Mouse (Mus musculus) ES-Bruce4 (cell line): ENCODE measurements around the gene Olfr558.

Source experiments
- EP300 ChIP-seq: IDR thresholded peaks from 2 replicates; pipeline ENCODE4 v1.6.1; 2011; ENCODE audit warnings: low read depth, low read length; ENCODE audit not compliant: insufficient read depth
- POLR2A ChIP-seq: IDR thresholded peaks from one replicate; pipeline ENCODE4 v1.8.1; 2011; ENCODE audit warnings: low read length; ENCODE audit not compliant: insufficient read depth

DNA sequence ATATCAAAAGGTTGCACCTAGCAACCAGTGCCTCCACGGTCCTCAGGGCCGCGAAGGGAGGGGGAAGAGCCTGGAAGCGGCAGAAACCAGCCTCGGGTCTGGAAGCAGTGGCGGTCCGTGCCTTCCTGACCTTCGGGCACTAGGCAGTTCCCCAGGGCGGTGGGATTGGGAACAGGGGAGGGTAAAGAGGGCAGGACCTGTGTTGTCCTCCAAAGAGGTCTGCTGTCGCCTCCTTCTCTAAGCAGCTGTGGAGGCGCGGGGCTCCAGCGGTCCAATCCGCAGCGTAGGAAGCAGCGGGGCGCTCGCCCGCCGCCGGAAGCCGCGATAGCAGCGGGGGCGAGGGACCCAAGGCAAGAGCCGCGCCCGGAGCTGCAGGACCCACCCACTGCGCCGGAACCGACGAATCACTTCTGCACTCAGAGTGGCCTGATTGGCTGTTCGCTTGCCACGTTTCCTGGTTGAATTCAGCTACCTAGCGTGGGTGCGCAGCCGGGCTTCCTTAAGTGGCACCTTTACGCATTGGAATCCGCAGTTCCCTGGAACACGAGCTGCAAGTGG is 15.0 kb upstream of the Olfr558 start, which contains the start of gene Trim68:
- no peak for TF ChIP-seq EP300
- TF ChIP-seq POLR2A: no peak
